Mouse (Mus musculus): ENCODE data around the gene Fam205c. TPM values are rescaled to one million over a fixed set of nuclear protein-coding genes. Genes with fewer than 3 reads are reported as not detected.

The Fam205c gene
- total RNA-seq (2022) = not detected

DNA sequence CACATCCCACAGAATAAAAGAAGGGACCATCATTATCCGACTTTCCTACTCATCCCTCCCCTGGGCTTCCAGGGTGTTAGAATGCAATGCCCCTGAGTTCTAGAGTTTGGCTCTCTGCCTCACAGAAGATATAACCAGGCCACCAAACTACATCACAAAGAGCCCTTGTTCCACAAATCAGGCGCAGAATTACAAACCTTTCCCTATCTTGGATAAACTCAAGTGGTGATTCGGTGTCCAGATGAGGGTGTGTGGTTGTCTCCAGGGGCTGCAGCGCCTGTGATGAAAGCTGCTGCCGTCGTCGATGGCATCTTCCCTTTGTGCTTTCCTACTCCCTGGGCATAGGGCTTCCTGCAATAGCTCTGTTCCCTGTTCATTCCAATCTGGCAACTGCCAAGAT lies at the start of gene Fam205c:
Fam205c (minus strand) TSS at position 101 of the 400 bp plus-strand sequence.
- no peak for DNase-seq

DNA sequence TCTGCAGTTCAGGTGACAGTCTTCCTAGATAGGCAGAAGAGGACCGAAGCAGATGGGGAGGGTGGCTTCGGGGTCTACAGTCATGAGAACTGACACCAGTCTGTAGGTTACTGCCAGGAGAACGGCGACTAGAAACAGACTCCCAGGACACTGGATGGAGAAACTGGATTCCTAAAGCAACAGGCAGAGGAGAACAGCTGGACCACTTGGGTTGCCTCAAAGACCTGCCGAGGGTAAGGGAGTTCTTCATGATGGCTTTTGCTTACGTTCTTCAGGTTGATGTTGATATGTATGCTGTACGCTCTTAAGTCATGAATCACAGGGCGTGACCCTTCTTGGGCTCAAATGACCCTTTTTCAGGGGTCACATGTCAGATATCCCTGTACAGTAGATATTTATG lies 48.4 kb upstream of the Fam205c start:
- no peak for DNase-seq

DNA sequence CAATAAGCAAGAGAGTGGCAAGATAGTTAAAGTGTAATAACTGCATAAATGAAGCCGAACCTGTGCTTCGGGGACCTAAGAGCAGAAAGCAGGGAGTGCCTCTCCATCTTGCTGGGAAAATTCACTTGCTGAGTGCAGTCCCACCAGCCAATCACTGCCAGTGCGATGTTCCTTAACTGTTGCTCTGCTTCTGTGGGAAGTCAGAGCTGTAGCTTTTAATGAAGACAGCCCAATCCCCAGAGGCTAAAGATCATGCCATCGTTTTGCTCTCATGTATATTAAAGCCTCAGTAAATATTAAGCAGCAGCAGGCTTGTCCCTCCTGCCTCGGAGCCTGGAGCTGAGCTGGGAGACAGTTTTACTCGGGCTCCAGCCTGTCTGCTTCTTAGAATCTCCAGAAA lies 48.0 kb upstream of the Fam205c start:
- DNase-seq = no peak

DNA sequence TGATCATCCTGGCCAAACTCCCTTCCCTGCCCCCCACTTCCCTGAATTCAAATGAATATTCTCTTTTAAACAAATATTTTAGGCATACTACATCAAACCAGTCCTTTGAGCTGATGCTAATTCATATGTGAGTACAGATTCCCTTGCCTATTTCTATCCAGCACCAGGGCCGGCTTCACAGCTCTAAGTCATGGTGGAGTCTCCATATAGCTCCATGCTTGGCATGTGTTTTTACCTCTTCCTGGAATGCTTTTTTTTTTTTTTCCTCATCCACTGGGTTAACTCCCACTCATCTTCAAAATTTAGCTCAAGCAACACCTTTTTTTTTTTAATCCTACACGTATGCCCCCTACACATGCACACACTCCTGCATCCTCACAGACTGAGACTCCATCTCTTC lies 47.5 kb upstream of the Fam205c start:
- no peak for DNase-seq

DNA sequence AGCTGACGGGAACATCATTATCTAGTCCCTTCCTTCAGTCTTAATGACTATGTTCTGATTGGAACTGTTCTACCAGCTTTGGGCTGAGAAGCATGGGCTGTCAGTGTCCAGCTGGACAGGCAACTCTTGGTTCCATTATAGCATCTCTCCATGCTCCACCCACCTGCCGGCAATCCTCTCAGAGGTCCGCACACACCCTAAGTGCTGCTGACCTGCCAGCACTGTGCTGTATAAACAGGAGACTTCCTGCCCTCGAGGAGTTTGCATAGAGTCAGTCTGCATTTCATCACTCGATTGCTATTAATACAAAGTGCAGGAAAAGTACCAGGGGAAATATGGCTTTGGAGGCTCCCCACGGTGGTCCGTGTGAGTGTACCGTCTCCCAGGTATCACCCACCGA lies 46.7 kb upstream of the Fam205c start:
- DNase-seq = no peak

DNA sequence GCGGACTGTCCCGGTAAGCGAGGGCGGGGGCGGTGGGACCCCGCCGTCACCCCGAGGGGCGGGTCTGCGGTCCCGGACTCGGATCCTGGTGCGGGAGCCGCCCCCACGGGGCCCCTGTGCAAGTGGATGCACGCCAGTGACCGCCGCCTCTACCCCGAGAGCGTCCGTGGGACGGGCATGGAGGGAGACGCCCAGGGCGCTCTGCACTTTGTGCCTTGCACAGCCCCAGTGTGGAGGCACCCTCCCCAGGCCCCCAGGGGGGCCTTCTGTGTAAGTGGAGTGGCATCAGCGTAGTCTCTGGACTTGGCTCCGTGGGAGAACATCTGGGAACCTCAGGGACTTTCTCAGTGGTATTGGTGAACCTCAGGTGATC lies 43.4 kb upstream of the Fam205c start:
- no peak for DNase-seq

DNA sequence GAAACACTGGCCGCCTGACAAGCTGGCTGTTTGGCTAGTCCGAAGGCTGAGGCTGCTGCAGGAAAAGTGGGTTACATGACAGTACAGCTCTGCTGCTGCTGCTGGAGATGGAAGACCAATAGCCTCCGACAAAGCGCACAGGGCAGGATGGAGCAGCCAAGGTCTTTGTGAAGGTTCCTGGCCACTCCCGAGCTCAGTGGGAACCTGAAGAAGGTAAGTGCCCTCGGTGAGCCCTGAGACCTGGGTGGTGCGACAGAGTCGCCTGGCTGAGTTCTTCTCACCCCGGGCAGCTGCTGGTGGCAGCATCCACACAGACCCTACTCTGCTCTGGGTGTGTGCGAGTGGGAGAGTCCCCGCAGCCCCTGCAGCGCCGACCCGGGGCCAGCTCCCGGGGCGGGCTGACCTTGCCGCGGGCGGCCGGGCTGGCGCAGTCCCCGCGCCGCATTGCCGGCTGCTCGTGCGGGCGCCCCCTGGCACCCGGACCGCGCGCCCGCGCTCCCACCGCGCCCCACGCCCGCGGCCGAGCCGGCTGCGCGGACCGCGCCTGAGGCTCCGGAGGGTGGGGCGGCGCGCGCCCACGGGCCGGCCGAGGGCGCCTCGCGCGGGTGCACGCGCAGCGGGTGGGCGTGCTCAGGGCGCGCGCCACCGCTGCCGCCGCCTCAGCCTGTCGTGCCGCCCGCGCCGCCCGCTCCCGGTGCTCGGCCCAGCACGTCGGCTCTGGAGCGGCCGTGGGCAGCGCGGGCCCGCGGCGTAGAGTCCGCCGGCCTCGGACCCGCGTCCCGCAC lies 42.8 kb upstream of the Fam205c start, which contains the start of gene Phf24:
Phf24 (plus strand) TSS at position 44 of the 785 bp plus-strand sequence.
- no peak for DNase-seq

DNA sequence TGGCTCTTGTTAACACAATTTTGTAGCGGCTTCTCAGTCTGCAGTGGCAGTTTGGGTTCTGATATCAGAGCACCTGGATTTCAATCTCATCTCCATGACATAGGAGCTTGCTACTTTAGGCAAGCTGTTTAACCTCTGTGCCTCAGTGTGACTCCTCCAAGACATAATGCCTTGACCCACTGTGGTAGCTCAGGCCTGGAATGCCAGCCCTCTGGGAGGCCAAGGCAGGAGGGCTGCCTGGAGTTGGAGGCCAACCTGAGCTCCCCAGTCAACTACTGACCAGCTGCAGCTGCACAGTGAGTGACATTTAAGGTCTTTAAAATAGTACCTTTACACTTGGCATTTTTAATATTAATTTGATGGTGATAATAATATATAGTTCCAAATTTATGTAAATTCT lies 41.9 kb upstream of the Fam205c start:
- no peak for DNase-seq

DNA sequence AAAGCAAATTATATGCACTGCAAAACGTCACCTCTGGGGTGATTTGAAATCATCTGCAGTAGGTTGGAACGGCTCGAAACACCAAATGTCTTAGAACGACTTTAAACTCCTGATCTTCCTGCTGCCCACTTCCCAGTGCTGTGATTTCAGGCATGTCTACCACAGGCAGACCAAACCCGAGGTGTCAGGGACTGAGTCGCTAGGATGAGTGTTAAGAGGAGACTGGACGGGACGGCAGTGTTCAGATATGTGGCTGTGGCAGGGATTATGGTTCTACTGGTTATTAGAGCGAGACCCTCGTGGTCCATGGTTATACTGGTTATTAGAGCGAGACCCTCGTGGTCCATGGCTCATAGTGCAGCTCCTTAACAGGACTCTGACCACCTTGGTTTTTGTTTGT lies 41.3 kb upstream of the Fam205c start:
- no peak for DNase-seq

DNA sequence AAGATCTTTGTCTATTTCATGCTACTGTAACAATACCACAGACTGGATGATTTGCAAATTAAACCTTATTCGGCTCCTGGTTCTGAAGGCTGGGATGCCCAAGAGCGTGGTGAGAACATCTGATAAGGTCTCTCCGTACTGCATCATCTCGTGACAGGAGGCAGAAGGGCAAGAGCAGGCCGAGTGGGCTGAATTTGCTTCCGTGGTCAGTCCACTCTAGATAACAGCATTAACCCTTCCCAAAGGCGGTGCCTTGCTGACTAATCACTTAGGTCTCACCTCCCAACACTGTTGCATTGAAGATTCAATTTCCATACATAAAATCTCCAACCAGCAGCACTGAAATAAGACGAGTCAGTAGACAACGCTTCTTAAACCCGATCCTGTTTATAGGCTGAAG lies 39.4 kb upstream of the Fam205c start:
- DNase-seq = no peak

DNA sequence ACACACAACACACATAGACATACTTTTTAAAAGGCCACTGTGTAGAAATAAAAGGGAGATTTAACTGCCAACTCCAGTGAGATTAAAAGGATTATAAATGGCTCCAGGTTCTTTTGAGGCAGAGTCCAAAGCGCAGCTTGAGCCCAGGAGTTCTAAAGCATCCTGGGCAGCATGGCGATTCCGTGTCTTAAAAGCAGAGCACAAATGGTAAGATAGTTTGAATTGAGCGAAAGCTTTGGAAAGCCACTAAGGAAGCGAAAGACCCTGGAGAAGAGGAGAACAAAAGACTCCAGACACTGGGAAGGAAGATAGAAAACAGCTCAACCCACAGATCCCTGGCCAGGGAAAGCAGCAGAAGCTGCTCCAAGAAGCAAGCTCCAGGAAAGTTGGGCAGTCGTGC lies 30.9 kb upstream of the Fam205c start:
- DNase-seq = no peak

DNA sequence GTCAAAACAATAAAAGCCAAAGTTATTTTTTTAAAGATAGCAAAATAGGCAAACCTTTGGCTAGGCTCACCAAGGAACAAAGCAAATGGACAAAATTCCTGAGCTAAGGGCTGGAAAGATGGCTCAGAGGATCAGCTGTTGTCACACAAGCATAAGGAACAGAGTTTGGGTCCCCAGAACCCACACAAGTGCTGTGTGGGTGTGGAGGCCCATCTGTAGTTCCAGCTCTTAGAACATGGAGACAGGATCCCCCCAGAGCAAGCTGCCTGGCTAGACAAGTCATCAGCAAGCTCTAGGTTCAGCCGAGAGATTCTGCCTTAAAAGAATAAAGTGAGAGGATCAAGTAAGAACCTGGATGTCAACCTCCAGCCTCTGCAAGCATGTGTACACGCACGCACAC lies 30.5 kb upstream of the Fam205c start:
- DNase-seq = no peak

DNA sequence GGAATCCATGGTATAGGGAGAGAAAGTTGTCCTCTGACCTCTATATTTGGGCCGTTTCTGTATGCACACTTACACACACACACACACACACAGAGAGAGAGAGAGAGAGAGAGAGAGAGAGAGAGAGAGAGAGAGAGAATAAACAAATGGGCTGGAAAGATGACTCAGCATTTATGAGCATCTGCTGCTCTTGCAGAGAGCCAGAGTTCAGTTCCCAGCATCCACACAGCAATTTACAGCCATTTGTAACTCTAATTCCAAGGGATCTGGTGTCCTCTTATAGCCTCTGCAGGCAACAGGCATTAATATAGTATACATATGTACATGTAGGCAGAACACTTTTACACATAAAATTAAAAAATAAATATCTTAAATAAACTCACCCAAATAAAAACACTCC lies 29.9 kb upstream of the Fam205c start:
- no peak for DNase-seq

DNA sequence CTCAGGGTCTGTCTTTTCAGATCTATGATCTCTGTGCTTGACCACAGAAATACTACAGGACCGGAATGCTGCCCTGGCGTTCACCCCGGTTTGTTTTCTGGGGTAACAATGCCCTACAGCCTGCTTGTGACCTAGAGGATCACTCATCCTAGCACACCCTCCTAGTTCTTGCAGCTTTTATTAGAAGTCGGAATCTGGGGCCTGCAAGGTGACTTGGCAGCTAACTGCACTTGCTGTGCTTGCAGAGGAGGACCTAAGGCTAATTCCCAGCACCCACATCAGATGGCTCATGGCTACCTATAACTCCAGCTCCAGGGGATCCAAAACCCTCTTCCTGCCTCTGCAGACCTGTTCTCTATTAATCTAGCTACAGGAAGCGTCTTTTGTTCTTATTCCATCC lies 28.7 kb upstream of the Fam205c start:
- no peak for DNase-seq

DNA sequence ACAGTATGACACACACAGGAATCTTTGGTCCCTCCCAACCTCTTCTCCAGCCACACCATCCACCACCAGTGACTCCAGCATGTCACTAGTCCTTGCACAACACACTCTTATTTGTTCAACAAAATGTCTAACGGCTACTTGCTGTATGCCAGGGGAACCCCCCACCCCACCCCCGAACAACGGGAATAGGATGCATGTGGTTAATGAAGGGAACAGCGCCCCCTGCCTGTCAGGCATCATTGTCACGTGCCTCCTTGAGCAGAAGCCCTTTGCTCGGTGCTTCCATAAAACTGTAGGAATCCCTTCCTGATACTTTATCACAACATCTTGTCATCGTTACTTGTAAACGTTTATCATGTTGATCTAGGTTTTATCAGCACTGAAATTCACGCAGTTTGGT lies 28.1 kb upstream of the Fam205c start:
- DNase-seq = no peak

DNA sequence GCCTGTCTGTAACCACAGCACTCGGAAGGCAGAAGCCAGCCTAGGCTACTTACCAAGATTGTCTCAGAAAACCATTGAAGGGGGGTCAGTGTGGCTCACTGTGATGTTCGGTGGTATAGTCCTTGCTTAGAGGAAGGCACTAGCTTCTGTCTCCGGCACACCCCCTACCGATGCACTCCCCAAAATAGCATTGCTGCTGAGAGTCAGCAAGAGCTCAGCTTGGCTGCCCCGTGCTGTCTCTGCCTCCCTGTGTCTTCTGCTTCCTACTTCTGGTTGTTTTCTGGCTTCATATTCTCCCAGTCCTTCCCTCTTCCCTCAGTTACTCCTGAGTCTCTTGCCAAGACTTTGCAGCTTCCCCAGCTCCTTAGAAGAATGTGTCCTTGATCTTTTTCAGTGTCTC lies 26.8 kb upstream of the Fam205c start:
- DNase-seq = no peak

DNA sequence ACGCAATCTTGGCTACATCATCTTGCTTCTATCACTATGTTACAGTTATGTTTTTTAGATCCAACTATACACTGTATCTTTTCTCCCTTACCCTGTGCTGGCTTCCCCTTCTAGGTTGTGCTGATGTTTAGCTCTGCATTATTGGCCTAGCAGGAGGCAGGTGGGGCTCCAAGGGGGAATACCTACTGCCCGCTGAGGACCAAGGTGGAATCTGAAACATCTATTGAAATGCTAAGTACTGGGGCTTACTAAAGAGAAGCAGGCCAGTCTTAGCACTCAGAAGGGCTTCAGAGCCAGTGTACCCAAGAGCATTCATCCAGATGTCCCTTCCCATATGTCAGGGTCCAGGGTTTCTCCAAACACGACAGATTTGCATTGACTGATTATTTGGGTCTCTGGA lies 24.9 kb upstream of the Fam205c start:
- no peak for DNase-seq

DNA sequence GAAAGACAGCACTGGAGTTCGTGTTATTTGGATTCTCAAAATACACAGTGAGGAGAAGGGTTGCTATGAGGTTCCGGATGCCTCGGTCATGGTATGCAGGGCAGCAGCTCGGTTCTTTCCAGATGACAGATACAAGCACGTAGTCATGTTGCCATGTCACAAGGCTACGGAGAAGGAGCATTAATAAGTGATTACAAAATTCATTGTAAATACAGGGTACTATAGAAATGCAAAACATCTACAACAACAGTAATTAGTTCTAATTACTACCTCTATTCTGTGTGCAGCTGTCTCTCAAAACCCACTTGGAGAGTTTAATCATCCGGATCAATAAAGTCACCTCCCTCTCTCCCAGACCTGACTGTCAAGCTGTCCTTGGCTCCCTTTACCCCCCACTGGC lies 21.1 kb upstream of the Fam205c start:
- DNase-seq = no peak

DNA sequence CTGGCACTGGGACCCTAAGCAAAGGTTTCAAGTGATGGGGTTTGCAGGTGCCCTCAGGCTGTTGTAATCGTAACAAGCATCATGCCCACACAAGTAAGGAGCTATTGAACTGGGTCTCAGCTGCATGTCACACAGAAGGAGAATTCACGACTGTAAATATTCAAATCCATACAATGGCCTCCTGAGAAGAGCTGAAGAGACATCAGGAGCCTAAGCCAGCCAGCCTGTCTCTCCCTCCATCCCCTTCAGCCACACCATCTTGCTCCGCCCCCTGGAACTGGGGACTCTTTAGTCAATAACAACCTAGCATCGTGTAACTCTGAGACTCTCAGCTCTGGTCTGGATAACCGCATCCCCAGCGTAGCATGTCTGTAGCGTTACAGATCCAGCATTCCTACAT lies 17.1 kb upstream of the Fam205c start:
- DNase-seq = no peak

DNA sequence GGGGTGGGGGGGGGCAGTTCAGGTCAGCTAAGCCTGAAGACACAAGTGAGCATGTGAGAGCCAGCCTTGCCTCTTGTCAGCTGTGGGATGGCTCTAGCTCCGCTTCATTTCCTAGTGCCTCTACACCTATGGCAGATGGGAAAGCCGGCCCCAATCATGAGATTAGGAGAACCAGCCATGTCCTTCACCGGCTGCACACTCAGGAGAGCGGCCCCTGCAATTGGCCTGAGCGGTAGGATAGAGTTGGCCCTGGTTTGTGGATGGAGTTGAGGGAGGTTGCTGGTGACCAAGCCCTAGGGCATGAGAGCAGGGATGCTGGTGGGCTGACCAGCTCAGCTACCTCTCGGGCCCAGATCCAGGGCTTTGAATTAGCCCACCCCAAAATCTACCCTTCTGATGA lies 14.8 kb upstream of the Fam205c start:
- DNase-seq = no peak

DNA sequence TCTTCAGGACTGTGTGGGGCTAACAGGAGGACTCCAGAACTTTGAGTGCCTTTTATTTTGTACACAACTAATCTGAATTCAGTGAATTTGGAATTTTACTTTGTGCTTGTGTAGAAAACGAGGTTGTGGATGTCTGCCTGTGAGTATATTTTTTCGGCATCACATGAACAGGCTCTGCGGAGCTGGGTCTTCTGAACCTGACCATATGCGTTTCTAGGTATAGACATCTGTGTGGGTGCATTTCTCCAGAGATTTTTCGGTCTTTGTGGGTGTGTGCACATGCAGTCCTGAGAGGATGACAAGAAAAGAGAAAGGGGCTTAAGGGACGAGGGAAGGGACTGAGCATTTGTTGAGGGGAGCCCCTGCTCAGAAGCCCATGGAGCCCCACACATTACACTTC lies 12.9 kb upstream of the Fam205c start:
- no peak for DNase-seq

DNA sequence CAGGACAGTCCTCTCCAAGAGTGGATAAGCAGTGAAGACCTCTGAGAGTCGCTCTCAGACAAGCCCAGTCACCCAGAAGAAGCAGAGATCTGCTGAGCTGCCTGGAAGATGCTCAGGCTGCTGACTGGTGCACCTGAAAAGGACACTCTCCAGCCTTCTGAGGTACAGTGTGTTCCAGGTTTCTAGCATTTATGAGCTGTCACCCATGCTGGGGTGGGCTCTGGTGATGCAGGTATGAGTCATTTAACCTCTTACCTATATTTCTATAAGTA lies 6.6 kb upstream of the Fam205c start:
- DNase-seq = no peak

DNA sequence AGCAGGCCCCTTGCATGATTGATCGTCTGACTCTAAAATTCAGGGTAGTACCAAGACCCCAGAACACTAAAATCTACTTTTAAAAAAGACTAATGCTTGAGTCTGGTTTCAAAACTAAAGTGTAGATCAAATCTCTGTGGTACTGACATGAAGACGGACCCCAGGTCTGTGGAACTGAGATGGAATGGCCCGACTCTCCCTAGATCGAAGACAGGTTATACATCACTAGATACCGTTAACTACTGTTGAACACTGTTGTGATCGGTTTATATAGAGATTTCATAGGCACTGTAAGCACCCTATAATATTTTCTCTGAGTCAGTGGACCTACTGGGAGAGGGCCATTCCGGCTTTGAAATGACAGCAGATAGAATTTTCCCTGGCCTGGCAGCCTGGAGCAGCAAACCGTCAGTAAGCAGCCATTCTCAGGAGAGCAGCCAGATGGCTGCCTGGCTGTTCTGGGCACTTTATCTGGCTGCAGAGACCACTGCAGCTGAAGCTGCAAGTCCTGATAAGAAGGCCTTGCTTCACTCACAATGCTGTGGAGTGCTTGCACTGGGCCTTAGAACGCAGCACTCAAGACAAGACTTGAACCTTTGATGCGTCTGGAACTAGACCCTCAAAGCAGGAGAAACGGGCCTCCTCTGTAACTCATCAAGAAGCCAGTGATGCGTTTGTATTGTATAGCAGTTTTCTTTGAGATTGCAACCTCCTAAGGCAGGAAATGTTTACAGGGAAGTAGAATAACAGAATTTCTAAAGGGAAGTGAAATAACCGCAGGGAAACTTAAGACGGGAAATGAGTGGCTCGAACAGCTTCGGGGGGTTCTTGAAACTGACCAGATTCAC lies 6.0 kb upstream of the Fam205c start:
- no peak for DNase-seq

DNA sequence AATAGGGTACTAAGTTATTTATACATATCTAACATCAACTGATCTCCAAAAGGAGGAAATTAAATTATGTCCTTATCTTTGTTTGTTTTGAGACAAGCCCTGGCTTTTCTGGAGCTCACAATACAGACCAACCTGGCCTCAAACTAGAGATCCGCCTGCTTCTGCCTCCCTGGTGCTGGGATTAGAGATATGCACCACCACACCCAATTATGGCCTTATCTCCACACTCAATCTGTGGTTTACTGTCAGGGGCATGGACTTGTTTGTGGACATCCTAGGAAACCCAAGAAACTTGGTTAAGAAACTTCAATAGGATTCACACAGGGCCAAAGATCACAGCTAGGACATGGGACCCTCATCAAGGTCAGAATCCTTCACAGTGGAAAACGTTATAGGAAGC lies 3.6 kb upstream of the Fam205c start:
- no peak for DNase-seq

Measured in adrenal gland, adult 8-10 months (tissue).